ENCODE assay signal across 8 mouse cellular contexts in the genomic region with DNA sequence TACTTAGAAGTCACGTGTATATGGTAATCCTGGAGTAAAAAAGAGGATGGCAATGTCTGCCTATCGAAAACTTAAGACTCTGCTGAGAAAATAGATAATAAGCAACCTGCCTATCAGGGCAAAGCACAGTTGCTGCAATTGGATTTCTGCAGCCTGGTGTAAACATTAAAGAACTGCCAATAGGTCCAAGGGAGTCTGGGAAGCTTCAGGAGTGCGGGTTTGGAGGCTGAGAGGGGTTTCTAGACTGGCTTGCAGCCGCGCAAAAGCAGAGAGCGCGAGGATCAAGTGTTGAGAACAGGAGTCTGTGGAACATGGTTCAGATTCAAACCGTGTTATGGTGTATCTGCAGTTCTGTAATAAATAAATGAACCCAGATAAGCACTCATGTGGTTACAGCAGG. TPM values are rescaled to one million over a fixed set of nuclear protein-coding genes. Genes with fewer than 3 reads are reported as not detected.
DNase-seq lines count a peak whose midpoint lies in the region; ATAC-seq and TF ChIP-seq lines count a peak whose summit lies in the region.

No protein-coding gene starts in this region.

- no peak for ATAC-seq in embryonic facial prominence, embryonic 12.5 days (ENCODE audit: insufficient number of reproducible peaks, insufficient read depth, low FRiP score, low TSS enrichment)
- no peak; the same call in 1 of the 2 replicates for ATAC-seq in hindbrain, embryonic 13.5 days (ENCODE audit: low FRiP score)
- ATAC-seq in midbrain, embryonic 13.5 days = peak; percentile 15; the same call in 1 of the 2 replicates

- DNase-seq in layer of hippocampus, adult 2 months (ENCODE audit: low spot score in 2 of 2) = no peak
- no peak for DNase-seq in layer of hippocampus, adult 8-10 months (ENCODE audit: low spot score in 2 of 2)
- no peak for DNase-seq in spleen, postnatal 4 days (ENCODE audit: low spot score in 2 of 2)
- DNase-seq in thymus, postnatal 4 days = no peak
- no peak for DNase-seq in frontal cortex, postnatal 14 days (ENCODE audit: low spot score in 2 of 2)

- H3K4me2 ChIP-seq in embryonic facial prominence, embryonic 12.5 days (replicated peaks) = peak overlapping the region; percentile 60
- H3K4me2 ChIP-seq in hindbrain, embryonic 13.5 days = peak overlapping the region; percentile 99
- H3K4me2 ChIP-seq in midbrain, embryonic 13.5 days (replicated peaks) = peak overlapping the region; percentile 98

- WGBS in embryonic facial prominence, embryonic 12.5 days = 6% methylated on average over 8 of the region's 8 CpGs
- WGBS in hindbrain, embryonic 13.5 days = 18% methylated on average over 8 of the region's 8 CpGs
- WGBS in midbrain, embryonic 13.5 days = 12% methylated on average over 8 of the region's 8 CpGs

- TF ChIP-seq CTCF in layer of hippocampus, adult 2 months (conservative IDR thresholded peaks at IDR 0.05) = no peak

- H3K27me3 ChIP-seq in embryonic facial prominence, embryonic 12.5 days = no peaks in the 10 kb centered on the region
- 0 out of 2 replicates have a peak, but pooled peaks cover 2% of the 10 kb centered on the region for H3K27me3 ChIP-seq in hindbrain, embryonic 13.5 days
- 0 out of 2 replicates have a peak, but pooled peaks cover 6% of the 10 kb centered on the region for H3K27me3 ChIP-seq in midbrain, embryonic 13.5 days

- peak overlapping the region; percentile 85 for H3K9ac ChIP-seq in embryonic facial prominence, embryonic 12.5 days
- peak overlapping the region; percentile 80 for H3K9ac ChIP-seq in hindbrain, embryonic 13.5 days
- peak overlapping the region; percentile 80 for H3K9ac ChIP-seq in midbrain, embryonic 13.5 days (replicated peaks)

- H3K36me3 ChIP-seq in embryonic facial prominence, embryonic 12.5 days = 0 out of 2 replicates have a peak, but pooled peaks cover 3% of the 10 kb centered on the region
- no peaks in the 10 kb centered on the region for H3K36me3 ChIP-seq in hindbrain, embryonic 13.5 days
- no peaks in the 10 kb centered on the region for H3K36me3 ChIP-seq in midbrain, embryonic 13.5 days

- H3K9me3 ChIP-seq in embryonic facial prominence, embryonic 12.5 days = no peaks in the 10 kb centered on the region
- no peaks in the 10 kb centered on the region for H3K9me3 ChIP-seq in hindbrain, embryonic 13.5 days
- no peaks in the 10 kb centered on the region for H3K9me3 ChIP-seq in midbrain, embryonic 13.5 days

- no peaks in the 10 kb centered on the region for H3K4me1 ChIP-seq in embryonic facial prominence, embryonic 12.5 days
- H3K4me1 ChIP-seq in hindbrain, embryonic 13.5 days (replicated peaks) = peaks cover 12% of the 10 kb centered on the region; the same call in 1 of the 2 replicates
- H3K4me1 ChIP-seq in midbrain, embryonic 13.5 days (replicated peaks) = peaks cover 6% of the 10 kb centered on the region

- H3K4me3 ChIP-seq in layer of hippocampus, adult 2 months = peak overlapping the region; percentile 86
- H3K4me3 ChIP-seq in embryonic facial prominence, embryonic 12.5 days = peak overlapping the region; percentile 65
- H3K4me3 ChIP-seq in hindbrain, embryonic 13.5 days = peak overlapping the region; percentile 70
- peak overlapping the region; percentile 68 for H3K4me3 ChIP-seq in midbrain, embryonic 13.5 days (replicated peaks)

- peak overlapping the region; percentile 95 for H3K27ac ChIP-seq in layer of hippocampus, adult 2 months
- H3K27ac ChIP-seq in embryonic facial prominence, embryonic 12.5 days = peak overlapping the region; percentile 94
- H3K27ac ChIP-seq in hindbrain, embryonic 13.5 days = peak overlapping the region; percentile 85
- H3K27ac ChIP-seq in midbrain, embryonic 13.5 days = peak overlapping the region; percentile 75

RNA-seq across cellular contexts. Expression of gene Kdelc2, which starts 1.0 kb away (rescaled TPM):
- total RNA-seq in layer of hippocampus, adult 2 months (2021) = 1 to 10 TPM; 5.5 to 6.1 TPM
- 1 to 10 TPM; 6.3 to 9.5 (median 7.7) TPM for total RNA-seq in layer of hippocampus, adult 8-10 months (2022)
- polyA plus RNA-seq in embryonic facial prominence, embryonic 12.5 days (2016; fragmentation: Nextera tagmentation; extraction: Ambion mirVana) = 18.4 and 21.3 TPM in 2 replicates
- polyA plus RNA-seq in hindbrain, embryonic 13.5 days (2015; fragmentation: Nextera tagmentation; extraction: Ambion mirVana) = 6.6 and 7.8 TPM in 2 replicates
- 5.6 and 5.7 TPM in 2 replicates for polyA plus RNA-seq in midbrain, embryonic 13.5 days (2015; fragmentation: Nextera tagmentation; extraction: Ambion mirVana)

RNA-seq across cellular contexts. Expression of gene 4930550C14Rik, which starts 17.3 kb away (rescaled TPM):
- total RNA-seq in layer of hippocampus, adult 2 months (2021) = not detected
- under 1 TPM in 3 of 4 experiments, not detected in 1; 0.36 to 0.65 (median 0.39) TPM for total RNA-seq in layer of hippocampus, adult 8-10 months (2022)
- 0.78 and 0.84 TPM in 2 replicates for polyA plus RNA-seq in embryonic facial prominence, embryonic 12.5 days (2016; fragmentation: Nextera tagmentation; extraction: Ambion mirVana)
- polyA plus RNA-seq in hindbrain, embryonic 13.5 days (2015; fragmentation: Nextera tagmentation; extraction: Ambion mirVana) = 0.43 and 0.45 TPM in 2 replicates
- polyA plus RNA-seq in midbrain, embryonic 13.5 days (2015; fragmentation: Nextera tagmentation; extraction: Ambion mirVana) = 0.17 and 0.18 TPM in 2 replicates
